Mouse (Mus musculus) erythroblast, embryonic 14.5 days (primary cell): ENCODE data around the gene Elmo2. TPM values are rescaled to one million over a fixed set of nuclear protein-coding genes. Genes with fewer than 3 reads are reported as not detected.

Experiments
- H3K27me3 ChIP-seq: 2 replicates; pipeline ENCODE4 v1.6.1; 2012; ENCODE audit warnings: inconsistent platforms; ENCODE audit not compliant: control insufficient read depth
- H3K36me3 ChIP-seq: 2 replicates; pipeline ENCODE4 v1.6.1; 2012; ENCODE audit warnings: mild to moderate bottlenecking, inconsistent platforms; ENCODE audit not compliant: control insufficient read depth
- H3K4me1 ChIP-seq: 2 replicates; pipeline ENCODE4 v1.6.1; 2012; ENCODE audit warnings: inconsistent platforms; ENCODE audit not compliant: control insufficient read depth
- H3K4me3 ChIP-seq: replicated peaks from 2 replicates; pipeline ENCODE3; 2012; ENCODE audit warnings: moderate library complexity, mild to moderate bottlenecking, inconsistent platforms
- H3K9me3 ChIP-seq: 2 replicates; pipeline ENCODE4 v1.6.1; 2012; ENCODE audit warnings: low read length, inconsistent platforms, mixed read lengths; ENCODE audit not compliant: control insufficient read depth
- GATA1 ChIP-seq: IDR thresholded peaks from 2 replicates; pipeline ENCODE4 v1.6.1; 2012; ENCODE audit warnings: low read length, inconsistent platforms, mixed read lengths
- TAL1 ChIP-seq: IDR thresholded peaks from 3 replicates; pipeline ENCODE4 v1.6.1; 2012; ENCODE audit warnings: low read length, inconsistent platforms, mixed read lengths
- polyA plus RNA-seq: library from polyadenylated mRNA; stranded (reverse); fragments of >175 nt; gene quantifications from 2 replicates; pipeline ENCODE4 v1.2.3, GENCODE M21; 2012

Elmo2 gene
- polyA plus RNA-seq, 1 experiment = 0.78 TPM

- no peaks in the 10 kb centered on the region for H3K9me3 ChIP-seq
- H3K27me3 ChIP-seq = no peaks in the 10 kb centered on the region
- TF ChIP-seq TAL1 (no peak), GATA1 (no peak)
- peak overlapping the region; percentile 84 for H3K4me3 ChIP-seq
- peaks cover 35% of the 10 kb centered on the region for H3K36me3 ChIP-seq
- peaks cover 35% of the 10 kb centered on the region for H3K4me1 ChIP-seq
Measured at GRCm38 (mm10) chr2:165288315-165289031, 37.8 kb downstream of the Elmo2 start.

DNA sequence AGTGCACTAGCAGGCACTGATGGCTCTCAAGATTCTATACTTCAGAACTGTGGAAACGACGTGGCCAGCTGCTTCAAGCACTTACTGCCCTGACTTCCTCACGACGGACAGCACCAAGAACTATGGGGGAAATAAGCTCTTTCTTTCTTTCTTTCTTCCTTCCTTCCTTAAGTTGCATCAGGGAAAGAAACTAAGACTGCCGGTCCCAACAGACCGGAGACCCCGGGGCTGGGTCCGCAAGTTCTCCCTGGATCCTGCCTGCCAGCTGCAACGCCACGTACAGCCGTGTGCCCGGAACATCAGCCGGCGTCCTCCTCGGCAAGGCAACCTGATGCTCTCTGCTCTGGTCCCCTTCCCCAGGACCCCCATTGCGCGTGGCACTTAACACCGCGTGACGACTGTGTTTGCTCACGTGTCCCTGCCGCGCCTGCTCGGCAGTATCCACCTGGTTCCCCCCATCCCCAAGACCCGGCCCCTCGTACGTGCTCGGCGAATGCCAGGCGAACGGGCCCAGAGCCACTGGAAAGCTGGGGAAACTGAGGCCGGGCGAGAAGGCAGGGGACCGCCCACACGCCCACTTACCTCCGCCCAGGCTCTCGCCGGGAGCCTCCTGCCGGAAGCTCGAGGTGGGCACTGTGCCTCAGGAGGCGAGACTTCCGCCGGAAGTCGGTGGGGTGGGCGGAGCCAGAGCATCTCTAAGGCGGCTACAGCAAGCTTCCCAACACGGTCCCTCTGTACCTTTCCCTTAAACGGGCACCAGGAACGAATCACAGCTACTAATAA is 38.9 kb downstream of the Elmo2 start, which contains the start of gene Slc35c2:
Slc35c2 (minus strand) TSS at position 668 of the 783 bp plus-strand sequence.
- peak within 1 kb of the TSS; percentile 84 for H3K4me3 ChIP-seq
- H3K9me3 ChIP-seq = no peaks in the 10 kb centered on the region
- TF ChIP-seq GATA1 (no peak), TAL1 (no peak)
- H3K36me3 ChIP-seq = peaks cover 35% of the 10 kb centered on the region
- H3K27me3 ChIP-seq = no peaks in the 10 kb centered on the region
- H3K4me1 ChIP-seq = peaks cover 35% of the 10 kb centered on the region

GRCm38 (mm10) chr2:165286361-165287201 is 39.7 kb downstream of the Elmo2 start:
- TF ChIP-seq GATA1 = no peak
- TF ChIP-seq TAL1 = no peak
- H3K36me3 ChIP-seq = peaks cover 33% of the 10 kb centered on the region
- no peaks in the 10 kb centered on the region for H3K9me3 ChIP-seq
- H3K4me1 ChIP-seq = peaks cover 35% of the 10 kb centered on the region
- H3K27me3 ChIP-seq = no peaks in the 10 kb centered on the region
- H3K4me3 ChIP-seq = peak overlapping the region; percentile 84

- Histone ChIP-seq H3K4me3 (no peak overlapping the region), H3K27me3 (no peaks in the 10 kb centered on the region), H3K36me3 (peaks cover 32% of the 10 kb centered on the region), H3K4me1 (peaks cover 35% of the 10 kb centered on the region), H3K9me3 (no peaks in the 10 kb centered on the region)
- TF ChIP-seq TAL1 (no peak), GATA1 (no peak)
Measured at GRCm38 (mm10) chr2:165285621-165286020, 40.7 kb downstream of the Elmo2 start.

- H3K9me3 ChIP-seq = no peaks in the 10 kb centered on the region
- peaks cover 33% of the 10 kb centered on the region for H3K36me3 ChIP-seq
- peaks cover 35% of the 10 kb centered on the region for H3K4me1 ChIP-seq
- H3K27me3 ChIP-seq = no peaks in the 10 kb centered on the region
- TF ChIP-seq TAL1 (no peak), GATA1 (no peak)
- no peak overlapping the region for H3K4me3 ChIP-seq
Measured at GRCm38 (mm10) chr2:165285034-165285433, 41.2 kb downstream of the Elmo2 start.

- H3K36me3 ChIP-seq = peaks cover 31% of the 10 kb centered on the region
Measured at GRCm38 (mm10) chr2:165284377-165284776, 41.9 kb downstream of the Elmo2 start.

GRCm38 (mm10) chr2:165283644-165284043 is 42.6 kb downstream of the Elmo2 start:
- Histone ChIP-seq H3K9me3 (no peaks in the 10 kb centered on the region), H3K4me3 (no peak overlapping the region), H3K27me3 (no peaks in the 10 kb centered on the region), H3K4me1 (peaks cover 32% of the 10 kb centered on the region), H3K36me3 (peaks cover 33% of the 10 kb centered on the region)
- TF ChIP-seq GATA1 (no peak), TAL1 (no peak)

More at GRCm38 (mm10) chr2:165284377-165284776, 41.9 kb downstream of the Elmo2 start:
- Histone ChIP-seq H3K4me1 (peaks cover 35% of the 10 kb centered on the region), H3K9me3 (no peaks in the 10 kb centered on the region), H3K27me3 (no peaks in the 10 kb centered on the region), H3K4me3 (no peak overlapping the region)
- no peak for TF ChIP-seq GATA1

- Histone ChIP-seq H3K4me1 (peaks cover 14% of the 10 kb centered on the region), H3K27me3 (no peaks in the 10 kb centered on the region), H3K36me3 (peaks cover 48% of the 10 kb centered on the region), H3K4me3 (no peak overlapping the region), H3K9me3 (no peaks in the 10 kb centered on the region)
- TF ChIP-seq TAL1 (no peak), GATA1 (no peak)
Measured at GRCm38 (mm10) chr2:165281779-165282311, 44.4 kb downstream of the Elmo2 start.

- no peak for TF ChIP-seq GATA1
- no peak for TF ChIP-seq TAL1
- H3K4me3 ChIP-seq = no peak overlapping the region
- no peaks in the 10 kb centered on the region for H3K4me1 ChIP-seq
- peaks cover 48% of the 10 kb centered on the region for H3K36me3 ChIP-seq
- H3K27me3 ChIP-seq = no peaks in the 10 kb centered on the region
- H3K9me3 ChIP-seq = no peaks in the 10 kb centered on the region
Measured at GRCm38 (mm10) chr2:165279351-165279750, 46.9 kb downstream of the Elmo2 start.
